Mouse (Mus musculus): ENCODE data around the gene Mgl2. TPM values are rescaled to one million over a fixed set of nuclear protein-coding genes. Genes with fewer than 3 reads are reported as not detected.
A peak's percentile ranks its signal among the peaks of the same experiment; 100 is the strongest.

The Mgl2 gene
- polyA plus RNA-seq, 1 experiment from 2014 or later, result 3.1 TPM

DNA sequence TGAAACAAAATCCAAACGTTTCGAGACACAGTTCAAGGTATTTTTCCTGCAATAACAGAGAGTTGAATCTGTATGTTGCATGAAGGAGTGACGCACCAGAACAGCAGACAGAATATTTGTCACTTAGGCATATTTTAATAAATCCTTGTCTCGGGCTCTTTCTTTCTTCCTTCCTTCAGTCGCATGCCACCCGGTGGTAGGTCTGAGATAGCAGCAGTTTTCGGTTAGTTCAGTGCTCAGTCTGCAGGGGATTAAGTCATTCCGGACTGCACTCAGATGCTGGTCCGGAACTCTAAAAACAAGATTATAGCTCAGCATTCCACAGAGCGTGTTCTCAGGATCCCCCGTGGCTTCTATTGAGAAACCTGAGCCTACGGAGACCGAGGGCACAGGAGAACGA, 49.3 kb downstream of the Mgl2 start:
- Histone ChIP-seq H3K27ac (no peak overlapping the region), H3K36me3 (ENCODE audit: inconsistent target) (no peaks in the 10 kb centered on the region), H3K4me3 (ENCODE audit: inconsistent target) (no peak overlapping the region), H3K79me2 (ENCODE audit: inconsistent target) (no peaks in the 10 kb centered on the region)
- 32% methylated on average over 13 of the region's 14 CpGs for WGBS (ENCODE audit: missing documents)

DNA sequence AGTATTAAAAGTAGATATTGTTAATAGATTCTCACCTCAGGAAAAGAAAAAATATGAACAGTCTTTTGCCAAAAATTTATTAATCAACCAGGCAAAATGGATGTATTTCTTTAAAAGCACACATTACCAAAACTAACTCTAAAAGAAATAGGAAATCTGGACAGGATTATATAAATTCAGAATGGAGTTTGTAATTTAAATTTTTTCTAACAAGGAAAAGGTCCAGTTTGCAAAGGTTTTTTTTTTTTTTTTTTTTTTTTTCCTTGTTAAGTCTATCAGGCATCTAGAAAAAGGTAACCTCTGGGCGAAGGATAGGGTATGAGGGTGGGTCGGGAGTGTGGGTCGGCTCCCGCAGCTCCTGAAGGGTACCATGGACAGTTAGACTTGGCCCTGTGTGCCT, 50.4 kb downstream of the Mgl2 start:
- WGBS (ENCODE audit: missing documents), result 96% methylated on average over 4 of the region's 4 CpGs
- Histone ChIP-seq H3K36me3 (ENCODE audit: inconsistent target) (no peaks in the 10 kb centered on the region), H3K27ac (no peak overlapping the region), H3K4me3 (ENCODE audit: inconsistent target) (no peak overlapping the region), H3K79me2 (ENCODE audit: inconsistent target) (no peaks in the 10 kb centered on the region)

DNA sequence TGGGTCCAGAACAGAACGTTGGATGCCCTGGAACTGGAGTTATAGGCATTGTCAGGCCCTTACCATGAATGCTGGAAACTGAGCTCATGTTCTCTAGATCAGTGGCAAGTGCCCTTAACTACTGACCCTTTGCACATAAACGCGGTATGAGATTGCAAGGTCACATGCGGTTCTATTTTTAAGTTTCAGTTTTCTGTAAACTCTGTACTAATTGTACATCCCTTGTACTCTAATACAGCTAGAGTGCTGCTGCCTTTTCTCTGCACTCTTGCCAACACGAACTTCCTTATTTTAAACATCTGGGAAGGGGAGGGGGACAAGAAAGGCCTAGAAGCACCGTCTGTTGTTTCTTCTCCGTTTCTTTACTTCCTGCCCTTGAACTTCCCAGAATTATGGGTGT, 55.0 kb downstream of the Mgl2 start:
- WGBS (ENCODE audit: missing documents), result 8% methylated on average over 7 of the region's 7 CpGs
- no peak overlapping the region for H3K4me3 ChIP-seq (ENCODE audit: inconsistent target)
- no peaks in the 10 kb centered on the region for H3K79me2 ChIP-seq (ENCODE audit: inconsistent target)
- H3K27ac ChIP-seq, result peak overlapping the region; percentile 76
- no peaks in the 10 kb centered on the region for H3K36me3 ChIP-seq (ENCODE audit: inconsistent target)

Other genes starting within 250 kb of the Mgl2 start
- 4.3 to 5.6 TPM (median 5.5 TPM) in 3 replicates for gene Kctd11, start 248.9 kb upstream of the Mgl2 start, polyA plus RNA-seq (2018)
- 0.54 to 0.68 TPM (median 0.62 TPM) in 3 replicates for gene Acap1, start 234.8 kb upstream of the Mgl2 start, polyA plus RNA-seq (2018)
- not detected in 3 replicates for gene 2810408A11Rik, start 229.3 kb upstream of the Mgl2 start, polyA plus RNA-seq (2018)
- gene Neurl4, start 229.3 kb upstream of the Mgl2 start, polyA plus RNA-seq (2018), result 14.9 to 19.2 TPM (median 15.6 TPM) in 3 replicates
- 48.3 to 74.1 TPM (median 49.3 TPM) in 3 replicates for gene Gps2, start 216.4 kb upstream of the Mgl2 start, polyA plus RNA-seq (2018)
- 339 to 874 TPM (median 348 TPM) in 3 replicates for gene Eif5a, start 208.4 kb upstream of the Mgl2 start, polyA plus RNA-seq (2018)
- gene Ybx2, start 194.5 kb upstream of the Mgl2 start, polyA plus RNA-seq (2018), result not detected in 3 replicates
- gene Slc2a4, start 182.1 kb upstream of the Mgl2 start, polyA plus RNA-seq (2018), result 0.13 to 0.50 TPM in 2 of 3 replicates, not detected in the other
- gene Cldn7, start 165.6 kb upstream of the Mgl2 start, polyA plus RNA-seq (2018), result not detected in 3 replicates
- gene Ctdnep1, start 149.2 kb upstream of the Mgl2 start, polyA plus RNA-seq (2018), result 102 to 235 TPM (median 115 TPM) in 3 replicates
- gene Elp5, start 147.8 kb upstream of the Mgl2 start, polyA plus RNA-seq (2018), result 29.9 to 51.5 TPM (median 43.1 TPM) in 3 replicates
- gene Gabarap, start 139.2 kb upstream of the Mgl2 start, polyA plus RNA-seq (2018), result 791 to 1,264 TPM (median 1,032 TPM) in 3 replicates
- 62.4 to 122 TPM (median 77.3 TPM) in 3 replicates for gene Phf23, start 134.6 kb upstream of the Mgl2 start, polyA plus RNA-seq (2018)
- gene Dvl2, start 129.7 kb upstream of the Mgl2 start, polyA plus RNA-seq (2018), result 10.8 to 21.7 TPM (median 11.8 TPM) in 3 replicates
- 31.8 to 39.7 TPM (median 37.2 TPM) in 3 replicates for gene Acadvl, start 114.9 kb upstream of the Mgl2 start, polyA plus RNA-seq (2018)
- 4.4 to 6.6 TPM (median 4.6 TPM) in 3 replicates for gene Dlg4, start 113.4 kb upstream of the Mgl2 start, polyA plus RNA-seq (2018)
- gene Asgr1, start 76.2 kb upstream of the Mgl2 start, polyA plus RNA-seq (2018), result not detected in 3 replicates
- 1.5 to 3.4 TPM in 2 of 3 replicates, not detected in the other for gene Asgr2, start 37.7 kb upstream of the Mgl2 start, polyA plus RNA-seq (2018)
- 10.4 to 103 TPM (median 37.8 TPM) in 3 replicates for gene Clec10a, start 25.9 kb downstream of the Mgl2 start, polyA plus RNA-seq (2018)
- not detected in 3 replicates for gene Slc16a11, start 82.4 kb downstream of the Mgl2 start, polyA plus RNA-seq (2018)
- 7.4 to 12.5 TPM (median 10.7 TPM) in 3 replicates for gene Slc16a13, start 90.7 kb downstream of the Mgl2 start, polyA plus RNA-seq (2018)
- 0.14 TPM in 1 of 3 replicates, not detected in the others for gene Bcl6b, start 99.5 kb downstream of the Mgl2 start, polyA plus RNA-seq (2018)
- 55.0 to 61.6 TPM (median 59.2 TPM) in 3 replicates for gene 0610010K14Rik, start 107.6 kb downstream of the Mgl2 start, polyA plus RNA-seq (2018)
- gene Gm21988, start 109.5 kb downstream of the Mgl2 start, polyA plus RNA-seq (2018), result 2.6 to 6.0 TPM (median 4.8 TPM) in 3 replicates
- gene Rnasek, start 109.5 kb downstream of the Mgl2 start, polyA plus RNA-seq (2018), result 534 to 573 TPM (median 562 TPM) in 3 replicates
- gene Alox12, start 125.0 kb downstream of the Mgl2 start, polyA plus RNA-seq (2018), result 0.09 to 0.95 TPM (median 0.17 TPM) in 3 replicates
- not detected in 3 replicates for gene Alox12e, start 192.3 kb downstream of the Mgl2 start, polyA plus RNA-seq (2018)
- gene Alox15, start 221.7 kb downstream of the Mgl2 start, polyA plus RNA-seq (2018), result not detected in 3 replicates

All from macrophage (primary cell).